Mouse (Mus musculus) heart, embryonic 14.5 days (tissue): ENCODE data around the gene Bcl2a1b. TPM values are rescaled to one million over a fixed set of nuclear protein-coding genes. Genes with fewer than 3 reads are reported as not detected.

Experiments
- ATAC-seq: fragments of 200-750 bp; cut with Nextera tagmentation; 2 replicates; pipeline ENCODE4 v1.8.0; 2017; ENCODE audit warnings: low read depth, moderate TSS enrichment; ENCODE audit not compliant: insufficient number of reproducible peaks, insufficient read depth, low FRiP score
- H3K27ac ChIP-seq, 2 experiments: fragments of 200-500 bp in 1 of 2; fragments of 300-500 bp in 1 of 2; sonication (generic) in 1 of 2; replicated peaks in 1 of 2; 2 replicates each; pipeline ENCODE4 v1.5.1; 2012 to 2014; ENCODE audit warnings: low read depth in 2 of 2, low read length in 2 of 2, control low read depth in 1 of 2, mild to moderate bottlenecking in 1 of 2, mixed read lengths in 1 of 2; ENCODE audit not compliant: control insufficient read depth in 1 of 2, insufficient read depth in 1 of 2
- H3K27me3 ChIP-seq: fragments of 300-500 bp; sonication (generic); 2 replicates; pipeline ENCODE4 v1.6.1; 2014; ENCODE audit warnings: mild to moderate bottlenecking, low read length, control low read depth; ENCODE audit not compliant: control insufficient read depth, insufficient read depth
- H3K36me3 ChIP-seq: fragments of 300-500 bp; sonication (generic); 2 replicates; pipeline ENCODE4 v1.6.1; 2014; ENCODE audit warnings: mild to moderate bottlenecking, control low read depth, low read length, mixed read lengths; ENCODE audit not compliant: control insufficient read depth, insufficient read depth
- H3K4me1 ChIP-seq, 2 experiments: fragments of 200-500 bp in 1 of 2; fragments of 300-500 bp in 1 of 2; sonication (generic) in 1 of 2; 2 replicates each; pipeline ENCODE4 v1.6.1; 2012 to 2014; ENCODE audit warnings: low read length in 2 of 2, control low read depth in 1 of 2, mixed read lengths in 1 of 2; ENCODE audit not compliant: control insufficient read depth in 2 of 2, insufficient read depth in 2 of 2
- H3K4me2 ChIP-seq: fragments of 300-500 bp; sonication (generic); 2 replicates; pipeline ENCODE4 v1.6.1; 2014; ENCODE audit warnings: mild to moderate bottlenecking, low read length
- H3K4me3 ChIP-seq, 2 experiments: fragments of 200-500 bp in 1 of 2; fragments of 300-500 bp in 1 of 2; sonication (generic) in 1 of 2; 2 replicates each; pipeline ENCODE4 v1.5.1; 2012 to 2014; ENCODE audit warnings: low read length in 2 of 2, mild to moderate bottlenecking in 2 of 2, control low read depth in 1 of 2, low read depth in 1 of 2, moderate library complexity in 1 of 2; ENCODE audit not compliant: control insufficient read depth in 1 of 2, insufficient read depth in 1 of 2
- H3K9ac ChIP-seq: fragments of 300-500 bp; sonication (generic); 2 replicates; pipeline ENCODE4 v1.6.1; 2014; ENCODE audit warnings: mild to moderate bottlenecking, low read length
- H3K9me3 ChIP-seq: fragments of 300-500 bp; sonication (generic); 2 replicates; pipeline ENCODE4 v1.6.1; 2016; ENCODE audit warnings: low read length, control low read depth; ENCODE audit not compliant: control insufficient read depth
- WGBS: fragments of 180-500 bp; shearing (Covaris S2); extraction: QIAGEN DNeasy Blood & Tissue Kit; methylation state at CpG from one replicate; pipeline ENCODE4 v1.1.7; 2014; 5-methylcytosine and 5-hydroxymethylcytosine counted together
- polyA plus RNA-seq: library from polyadenylated mRNA; unstranded; fragments of >200 nt; fragmentation: Nextera tagmentation; extraction: Ambion mirVana; gene quantifications from 2 replicates; pipeline ENCODE4 v1.2.1, GENCODE M21; 2014

Gene Bcl2a1b
- polyA plus RNA-seq, 1 experiment from 2014 or later: 2.3 TPM

DNA sequence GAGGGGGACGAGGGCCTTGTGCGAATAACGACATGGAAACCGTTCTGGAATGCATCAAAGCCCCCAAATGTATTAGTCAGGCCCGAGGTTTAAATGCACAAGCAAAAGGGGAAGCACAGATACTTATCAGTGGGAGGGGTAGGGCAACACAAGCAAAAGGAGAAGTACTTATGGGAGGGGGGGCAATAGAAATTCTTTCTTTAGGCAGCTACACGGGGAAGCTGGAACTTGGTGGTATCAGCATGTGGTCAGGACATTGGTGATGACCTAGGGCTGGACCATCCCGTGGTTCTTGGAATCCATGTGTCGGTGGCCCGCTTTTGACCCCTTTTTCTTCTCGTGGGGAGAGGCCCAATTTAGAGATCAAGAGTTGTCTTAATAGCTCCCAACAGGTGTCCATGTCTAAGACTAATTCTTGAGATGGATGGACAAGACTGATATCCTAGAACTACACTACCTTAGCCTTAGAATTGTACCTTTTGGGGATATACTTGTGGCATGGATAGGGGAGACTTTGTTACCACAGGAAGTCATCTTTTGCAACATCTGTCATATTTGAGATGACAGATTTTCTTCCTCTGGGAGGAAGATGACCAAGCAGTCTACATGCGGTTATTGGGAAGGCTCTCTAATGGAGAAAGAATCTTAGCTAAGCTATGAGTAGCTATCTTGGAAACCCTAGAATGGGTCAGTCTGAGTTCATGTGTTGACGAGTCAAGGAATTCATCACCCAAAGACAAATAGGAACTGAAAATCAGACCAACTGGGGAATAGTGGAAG is 57.7 kb downstream of the Bcl2a1b start:
- Histone ChIP-seq H3K27me3 (no peaks in the 10 kb centered on the region), H3K4me1 (no peaks in the 10 kb centered on the region), H3K4me2 (no peak overlapping the region), H3K4me3 (no peak overlapping the region), H3K36me3 (no peaks in the 10 kb centered on the region), H3K9ac (no peak overlapping the region), H3K27ac (no peak overlapping the region), H3K9me3 (no peaks in the 10 kb centered on the region)
- ATAC-seq: no peak
- 81% methylated on average over 12 of the region's 12 CpGs for WGBS

Other genes with a start within 250 kb of the Bcl2a1b start
- 0.49 TPM in 1 of 2 replicates, not detected in the other for gene Bcl2a1a, start 242.3 kb upstream of the Bcl2a1b start, polyA plus RNA-seq
- not detected in 2 replicates for gene Trim43b, start 106.4 kb upstream of the Bcl2a1b start, polyA plus RNA-seq
- gene Gm29094, start 170 bp downstream of the Bcl2a1b start, polyA plus RNA-seq: not detected in 2 replicates
- 14.4 and 20.6 TPM in 2 replicates for gene Mthfs, start 11.5 kb downstream of the Bcl2a1b start, polyA plus RNA-seq